Mouse (Mus musculus) ES-Bruce4 (cell line): ENCODE measurements at regions not wholly inside any gene's neighbourhood (a gene's known extent, or its start where the extent isn't known, plus 50 kb on each side); places are given as distances from the start of the nearest gene placed in this dataset.

Source experiments
- H3K27ac ChIP-seq: 2 replicates; pipeline ENCODE4 v1.5.1; 2012; ENCODE audit warnings: low read length, inconsistent platforms; ENCODE audit not compliant: insufficient read depth
- H3K27me3 ChIP-seq: 2 replicates; pipeline ENCODE4 v1.6.1; 2012; ENCODE audit warnings: mild to moderate bottlenecking, low read length, inconsistent platforms; ENCODE audit not compliant: control insufficient read depth, poor library complexity, insufficient read depth, severe bottlenecking
- H3K36me3 ChIP-seq: 2 replicates; pipeline ENCODE4 v1.6.1; 2012; ENCODE audit warnings: inconsistent platforms, mild to moderate bottlenecking, low read length, moderate library complexity; ENCODE audit not compliant: control insufficient read depth, poor library complexity, insufficient read depth, severe bottlenecking
- H3K4me1 ChIP-seq: one replicate; pipeline ENCODE4 v1.8.1; 2011; ENCODE audit warnings: low read length; ENCODE audit not compliant: control insufficient read depth, insufficient read depth
- H3K4me3 ChIP-seq: 2 replicates; pipeline ENCODE4 v1.5.1; 2011; ENCODE audit warnings: low read depth, mild to moderate bottlenecking, low read length
- H3K9ac ChIP-seq: 2 replicates; pipeline ENCODE4 v1.6.1; 2012; ENCODE audit warnings: low read depth, mild to moderate bottlenecking, inconsistent platforms; ENCODE audit not compliant: poor library complexity, severe bottlenecking
- H3K9me3 ChIP-seq: replicated peaks from 2 replicates; pipeline ENCODE4 v1.6.1; 2012; ENCODE audit warnings: mild to moderate bottlenecking, low read length, inconsistent platforms; ENCODE audit not compliant: control insufficient read depth, poor library complexity, insufficient read depth, severe bottlenecking
- CTCF ChIP-seq: IDR thresholded peaks from one replicate; pipeline ENCODE4 v1.8.1; 2011; ENCODE audit warnings: low read depth, low read length
- EP300 ChIP-seq: IDR thresholded peaks from 2 replicates; pipeline ENCODE4 v1.6.1; 2011; ENCODE audit warnings: low read depth, low read length; ENCODE audit not compliant: insufficient read depth
- POLR2A ChIP-seq: IDR thresholded peaks from one replicate; pipeline ENCODE4 v1.8.1; 2011; ENCODE audit warnings: low read length; ENCODE audit not compliant: insufficient read depth

DNA sequence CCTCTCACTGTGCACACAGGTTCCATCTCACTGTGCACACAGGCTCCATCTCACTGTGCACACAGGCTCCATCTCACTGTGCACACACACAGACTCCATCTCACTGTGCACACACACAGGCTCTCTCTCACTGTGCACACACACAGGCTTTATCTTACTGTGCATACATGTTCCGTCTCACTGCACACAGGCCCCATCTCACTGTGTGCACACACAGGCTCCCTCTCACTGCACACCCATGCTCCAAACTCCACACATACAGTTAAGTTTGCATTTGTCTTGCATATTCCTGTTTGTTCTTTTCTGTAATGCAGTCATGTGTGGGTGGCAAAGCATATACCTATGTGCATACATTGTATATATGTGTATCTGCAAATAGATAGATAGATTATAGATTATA is 57.6 kb upstream of the Sox5 start:
- H3K27ac ChIP-seq, result no peak overlapping the region
- no peaks in the 10 kb centered on the region for H3K36me3 ChIP-seq
- H3K4me3 ChIP-seq, result no peak overlapping the region
- no peaks in the 10 kb centered on the region for H3K9me3 ChIP-seq
- H3K4me1 ChIP-seq, result no peaks in the 10 kb centered on the region
- TF ChIP-seq CTCF (no peak), EP300 (no peak), POLR2A (no peak)
- no peaks in the 10 kb centered on the region for H3K27me3 ChIP-seq
- no peak overlapping the region for H3K9ac ChIP-seq

DNA sequence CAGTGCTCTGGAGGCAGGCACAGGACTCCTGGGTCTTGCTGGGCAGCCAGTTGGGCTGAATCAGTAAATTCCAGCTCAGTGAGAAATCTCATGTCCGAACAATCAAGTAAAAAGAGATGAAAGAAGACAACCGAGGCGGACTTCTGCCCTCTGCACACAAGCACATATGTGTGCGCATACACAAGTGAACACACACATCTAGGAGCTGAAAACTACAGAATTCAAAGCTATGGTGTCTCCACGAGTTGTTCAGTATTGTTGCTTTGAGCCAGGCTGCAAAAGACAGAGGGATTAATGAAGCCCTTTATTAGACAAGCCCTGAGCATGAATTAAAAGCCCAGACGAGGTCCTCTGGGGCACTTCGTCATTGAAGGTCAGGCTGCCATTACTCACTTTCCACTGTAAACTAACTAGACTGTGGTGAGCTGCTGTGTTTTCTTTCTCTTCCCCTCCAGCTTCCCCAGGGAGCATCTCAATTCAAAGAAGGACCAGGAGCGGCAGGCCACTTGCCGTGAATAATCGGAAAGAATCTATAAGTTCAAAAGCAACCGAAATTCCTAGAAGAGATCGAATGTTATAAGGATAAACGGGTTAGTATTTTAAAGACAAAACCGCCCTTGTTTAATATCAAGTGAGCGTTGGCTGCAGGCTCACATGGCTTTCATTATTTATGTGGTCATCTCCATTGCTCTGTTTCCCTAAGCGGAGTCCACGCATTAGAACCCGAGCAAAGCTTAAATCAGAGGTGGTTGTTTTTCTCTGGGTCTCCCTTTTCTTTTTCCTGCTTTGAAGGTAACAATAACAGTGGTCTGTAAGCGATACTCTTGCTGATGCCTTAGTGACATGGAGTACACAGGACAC is 52.8 kb upstream of the Sox5 start:
- H3K36me3 ChIP-seq, result no peaks in the 10 kb centered on the region
- H3K27ac ChIP-seq, result no peak overlapping the region
- no peaks in the 10 kb centered on the region for H3K27me3 ChIP-seq
- H3K4me1 ChIP-seq, result no peaks in the 10 kb centered on the region
- no peak overlapping the region for H3K9ac ChIP-seq
- H3K9me3 ChIP-seq, result no peaks in the 10 kb centered on the region
- TF ChIP-seq EP300 (no peak), CTCF (no peak), POLR2A (no peak)
- no peak overlapping the region for H3K4me3 ChIP-seq
